Mouse (Mus musculus) urinary bladder, postnatal 36 days (tissue): ENCODE measurements around the gene Gm47841.
A peak's percentile ranks its signal among the peaks of the same experiment; 100 is the strongest.

Experiments used
- DNase-seq, 2 experiments: peaks; one replicate each; pipeline ENCODE4 v3.0.0; 2022; ENCODE audit warnings: low spot score in 2 of 2, mixed read lengths in 1 of 2

Gm47841 gene

DNA sequence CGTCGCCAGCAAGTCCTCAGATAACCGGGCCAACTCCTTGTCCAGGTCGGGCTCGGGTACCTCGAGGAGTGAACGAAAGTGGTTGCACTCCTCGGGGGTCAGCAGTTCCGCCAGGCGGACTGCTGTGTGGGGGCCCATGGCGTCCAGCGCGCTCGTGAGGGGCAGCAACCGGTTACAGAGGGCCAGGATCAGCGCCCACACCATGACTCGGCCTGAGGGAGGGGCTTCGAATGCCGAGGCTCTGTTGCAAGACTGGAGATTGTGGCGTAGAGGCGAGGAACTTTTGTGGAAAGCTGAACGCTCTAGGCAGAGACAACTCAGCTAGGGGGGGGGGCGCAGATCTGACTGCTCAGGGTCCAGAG, at the start of gene Gm47841:
TSS of gene Gm47841 (minus strand) at position 204 of the 362 bp plus-strand sequence.
- DNase-seq, result peak in 1 of 2 experiments; percentile 26

DNA sequence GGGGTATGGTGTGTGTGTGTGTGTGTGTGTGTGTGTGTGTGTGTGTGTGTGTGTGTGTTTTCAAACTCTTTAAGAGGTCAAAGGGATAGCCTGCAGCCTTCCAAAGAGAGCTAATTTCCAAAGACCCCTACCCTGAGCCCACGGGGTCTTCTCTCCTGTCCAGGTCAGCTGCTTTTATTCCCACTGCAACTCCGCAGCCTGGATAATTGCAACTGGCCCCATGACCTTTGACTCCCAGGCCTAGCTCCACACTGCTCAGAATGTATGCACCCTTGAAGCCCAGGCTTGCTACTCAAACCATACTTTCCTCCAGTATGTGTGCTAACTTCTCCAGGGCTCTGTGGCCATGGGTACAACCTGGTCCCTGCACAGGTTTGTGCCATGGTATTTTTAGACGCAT, 48.2 kb upstream of the Gm47841 start:
- DNase-seq, result no peak

DNA sequence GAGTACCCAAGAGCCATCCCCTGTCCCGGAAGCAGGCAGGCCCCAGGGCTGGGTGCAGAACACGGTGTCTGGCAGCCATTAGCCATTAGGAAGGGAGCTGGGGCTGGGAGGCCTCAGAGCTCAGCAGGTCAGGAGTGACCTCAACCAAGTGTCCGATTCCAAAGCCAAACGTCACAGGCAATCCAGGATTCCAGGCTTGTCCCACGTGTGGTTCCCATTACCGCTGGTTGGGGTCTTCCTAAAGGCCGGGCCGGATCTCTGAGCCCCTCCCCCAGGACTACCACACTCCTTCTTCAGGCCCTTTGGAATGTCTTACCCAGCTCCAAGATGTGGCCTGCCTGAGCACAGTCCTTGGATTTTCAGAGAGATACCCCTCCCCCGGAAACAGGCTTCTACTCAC, 47.8 kb upstream of the Gm47841 start:
- no peak for DNase-seq

DNA sequence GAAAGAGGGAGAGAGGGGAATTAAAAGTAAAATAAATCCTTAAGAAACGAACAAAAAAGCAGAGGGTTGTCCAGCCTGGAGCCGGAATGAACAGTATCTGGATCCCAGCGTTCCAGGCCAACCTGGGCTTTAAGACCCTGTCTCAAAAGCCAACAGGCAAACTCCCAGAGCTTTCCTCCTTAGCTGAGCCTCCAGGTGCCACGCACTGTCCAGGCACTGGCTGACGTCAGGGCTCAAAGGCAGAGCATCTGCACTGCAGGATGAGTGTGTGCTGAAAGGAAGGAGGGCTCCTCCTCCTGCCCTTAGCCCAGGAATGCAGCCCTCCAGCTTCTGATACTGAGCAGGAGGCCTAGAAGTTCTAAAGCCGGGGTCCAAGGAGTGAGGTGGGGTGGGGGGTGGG, 46.8 kb upstream of the Gm47841 start:
- DNase-seq, result no peak

DNA sequence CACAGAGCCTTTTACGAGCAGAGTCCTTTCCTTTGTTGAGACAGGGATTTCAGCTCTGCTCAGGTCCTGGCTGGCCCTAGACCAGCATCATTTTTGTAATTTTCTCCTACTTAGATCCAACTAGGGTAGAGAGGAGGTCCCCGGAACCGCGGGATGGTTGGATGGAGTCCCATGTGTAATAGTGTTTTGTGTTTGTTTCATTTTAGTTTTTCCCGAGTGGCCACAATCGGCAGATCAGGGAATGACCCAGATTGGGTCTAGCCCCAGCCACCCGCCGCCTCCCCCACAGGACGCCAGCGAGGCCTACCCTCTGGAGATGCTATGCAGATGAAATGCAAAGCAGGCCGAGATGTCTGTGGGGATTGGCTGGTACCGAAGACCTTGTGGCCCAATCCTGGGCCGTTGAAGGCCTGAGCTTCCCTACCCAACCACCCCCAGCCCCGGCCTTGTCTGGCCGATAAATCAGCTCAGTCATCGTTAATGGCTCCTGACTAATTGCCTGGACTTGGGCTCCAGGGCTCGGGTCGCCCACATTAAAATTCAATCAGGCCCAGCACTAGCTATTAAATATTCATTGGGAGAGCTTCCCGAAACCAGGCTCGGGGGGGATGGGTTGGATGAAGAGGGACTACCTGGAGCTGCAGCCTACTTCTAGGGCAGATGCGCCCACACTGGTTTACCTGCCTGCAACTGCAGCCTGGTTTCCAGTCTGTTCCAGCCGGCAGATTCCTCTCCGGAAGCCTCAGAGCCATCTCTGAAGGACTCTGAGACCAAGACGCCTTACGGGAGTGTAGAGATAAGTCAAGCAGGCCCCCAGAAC, 45.8 kb upstream of the Gm47841 start:
- DNase-seq, result no peak

DNA sequence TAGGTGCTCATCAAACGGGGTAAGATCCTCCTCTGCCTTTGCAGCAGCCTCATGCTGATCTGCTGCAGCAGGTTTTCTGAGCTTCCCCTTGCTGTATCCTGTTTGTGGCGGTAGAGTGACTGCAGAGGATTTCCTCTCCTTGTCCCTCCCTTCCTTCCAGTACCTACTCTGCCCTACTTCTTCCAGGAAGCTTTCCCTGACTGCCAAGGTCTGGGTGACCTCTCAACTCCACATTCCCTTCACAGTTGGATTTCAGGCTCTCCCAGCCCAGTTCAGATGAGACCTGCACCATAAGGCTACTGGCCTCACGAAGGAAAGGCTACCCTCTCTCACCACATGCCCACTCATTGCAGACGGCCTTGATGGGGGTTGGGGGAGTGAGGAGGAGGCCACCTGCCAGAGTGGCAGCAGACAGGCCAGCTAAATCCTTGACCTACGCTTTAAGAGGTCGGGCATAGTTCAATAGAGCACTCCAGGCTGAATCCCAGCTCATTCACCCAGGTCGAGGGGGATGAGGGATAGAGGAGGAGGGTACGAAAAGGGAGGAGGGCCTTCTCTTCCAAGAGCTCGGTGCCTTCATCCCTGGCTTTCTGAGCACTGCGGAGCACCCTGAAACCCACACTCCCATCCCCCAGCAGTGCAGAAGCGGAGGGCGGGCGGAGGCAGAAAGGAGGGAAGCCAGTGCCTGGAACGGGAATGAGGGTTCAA, 45.1 kb upstream of the Gm47841 start:
- no peak for DNase-seq

DNA sequence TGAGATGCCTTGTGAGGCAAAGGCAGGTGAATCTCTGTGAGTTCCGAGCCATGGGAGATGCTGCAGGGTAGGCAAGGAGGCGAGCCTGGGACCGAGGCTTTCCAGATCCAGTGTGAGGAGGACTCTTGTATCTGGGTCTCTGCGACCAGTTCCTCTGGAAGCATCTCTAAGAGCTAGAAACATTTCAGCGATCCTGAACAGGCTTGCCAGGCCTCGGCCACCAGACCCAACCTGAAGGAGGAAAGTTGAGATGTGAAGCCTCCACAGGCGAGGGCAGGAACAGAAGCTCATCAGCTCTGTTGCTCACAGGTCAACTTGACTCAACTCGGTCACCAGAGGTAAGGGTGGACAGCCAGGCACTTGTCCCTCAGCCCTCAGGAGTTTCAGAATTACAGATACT, 44.4 kb upstream of the Gm47841 start:
- DNase-seq, result no peak

DNA sequence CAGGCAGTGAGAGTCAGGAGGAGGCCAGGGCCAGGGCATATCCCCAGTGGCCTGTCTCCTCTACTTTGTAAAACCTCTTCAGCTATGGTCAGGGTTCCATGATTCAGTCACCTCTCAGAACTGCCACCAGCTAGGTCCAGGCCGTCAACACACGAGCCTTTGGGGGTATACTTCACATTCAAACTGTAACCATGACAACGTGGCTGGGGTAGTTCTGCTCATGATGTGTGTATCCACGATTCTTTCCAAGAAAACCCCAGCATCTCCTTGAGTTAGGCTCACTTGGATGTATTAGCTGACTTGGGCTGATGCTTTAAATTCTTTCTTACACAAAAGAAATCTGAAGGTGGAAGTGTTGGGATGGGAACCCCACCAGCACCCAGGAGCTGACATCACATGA, 41.1 kb upstream of the Gm47841 start:
- DNase-seq, result no peak

DNA sequence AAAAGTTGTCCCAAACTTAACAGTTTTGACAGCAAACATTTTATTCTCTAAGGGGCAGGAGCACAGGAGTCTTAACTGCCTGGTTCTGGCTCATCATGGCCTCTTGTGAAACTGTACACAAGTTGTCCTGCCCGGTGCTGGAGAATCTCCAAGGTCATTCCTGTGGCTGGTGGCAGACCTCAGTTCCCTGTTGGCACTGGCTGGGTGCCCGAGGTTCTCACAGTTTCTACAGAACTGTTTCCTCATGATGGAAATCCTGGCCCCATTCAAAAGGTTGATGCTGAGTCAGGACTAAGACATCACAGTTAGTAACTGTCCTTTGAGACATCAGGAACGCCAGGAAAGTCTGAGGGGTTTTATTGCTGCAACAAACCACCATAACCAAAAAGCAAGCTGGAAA, 39.8 kb upstream of the Gm47841 start:
- DNase-seq, result peak in 1 of 2 experiments; percentile 60

DNA sequence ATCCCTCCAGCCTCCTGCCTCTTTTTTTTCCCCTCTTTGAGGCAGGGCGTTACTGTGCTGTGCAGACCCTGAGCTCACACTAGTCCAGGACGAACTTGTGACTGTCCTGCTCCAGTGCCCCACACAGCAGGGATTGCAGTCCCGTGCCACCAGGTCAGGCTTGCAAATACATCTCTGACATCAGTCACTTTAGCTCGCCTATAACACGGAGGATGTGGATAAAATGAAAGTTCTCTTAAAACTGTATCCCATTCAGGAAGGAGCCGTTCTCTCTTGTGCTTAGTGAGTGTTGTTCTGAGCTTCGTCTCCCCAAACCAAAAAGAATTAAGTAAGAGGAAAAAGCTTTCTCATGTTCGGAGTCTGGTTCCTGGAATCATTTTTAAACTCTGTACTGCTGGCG, 39.3 kb upstream of the Gm47841 start:
- DNase-seq, result no peak

DNA sequence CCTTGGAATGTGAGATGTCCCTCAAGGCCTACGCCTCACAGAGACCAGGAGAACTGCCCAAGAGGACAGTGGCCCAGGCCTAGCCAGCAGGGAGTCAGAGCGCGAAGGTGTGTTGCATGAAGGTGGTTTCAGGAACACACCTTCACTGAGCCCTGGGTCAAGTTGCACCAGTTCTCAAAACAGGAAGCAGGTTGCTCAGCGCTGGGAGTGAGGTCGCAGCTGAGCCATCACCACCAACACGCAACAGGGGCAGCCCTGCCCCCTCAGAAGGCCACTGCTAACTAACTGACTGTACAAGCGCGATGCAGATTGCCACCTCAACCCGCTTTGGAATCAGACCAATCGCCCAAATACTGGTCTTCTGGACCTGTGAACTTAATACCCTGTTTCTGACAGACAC, 37.3 kb upstream of the Gm47841 start:
- no peak for DNase-seq

DNA sequence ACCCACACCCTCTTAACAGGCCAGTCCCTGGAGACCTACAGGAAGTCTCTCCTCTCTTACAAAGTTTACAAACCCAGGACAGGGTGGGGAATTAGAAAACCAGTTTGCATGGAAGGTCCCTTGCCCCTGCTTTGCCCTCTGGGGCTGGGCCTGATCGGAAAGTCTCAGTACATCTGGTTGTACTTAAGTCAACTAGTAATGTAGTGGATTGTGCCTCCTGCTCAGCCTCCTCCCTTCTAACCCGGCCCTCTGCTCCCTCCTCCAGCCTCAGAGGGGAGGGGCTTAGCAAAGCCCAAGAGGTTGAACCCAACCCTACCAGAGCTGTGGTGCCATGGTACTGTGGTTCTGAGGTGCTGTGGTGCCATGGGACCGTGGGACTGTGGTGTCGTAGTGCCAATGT, 35.0 kb upstream of the Gm47841 start:
- DNase-seq, result no peak

DNA sequence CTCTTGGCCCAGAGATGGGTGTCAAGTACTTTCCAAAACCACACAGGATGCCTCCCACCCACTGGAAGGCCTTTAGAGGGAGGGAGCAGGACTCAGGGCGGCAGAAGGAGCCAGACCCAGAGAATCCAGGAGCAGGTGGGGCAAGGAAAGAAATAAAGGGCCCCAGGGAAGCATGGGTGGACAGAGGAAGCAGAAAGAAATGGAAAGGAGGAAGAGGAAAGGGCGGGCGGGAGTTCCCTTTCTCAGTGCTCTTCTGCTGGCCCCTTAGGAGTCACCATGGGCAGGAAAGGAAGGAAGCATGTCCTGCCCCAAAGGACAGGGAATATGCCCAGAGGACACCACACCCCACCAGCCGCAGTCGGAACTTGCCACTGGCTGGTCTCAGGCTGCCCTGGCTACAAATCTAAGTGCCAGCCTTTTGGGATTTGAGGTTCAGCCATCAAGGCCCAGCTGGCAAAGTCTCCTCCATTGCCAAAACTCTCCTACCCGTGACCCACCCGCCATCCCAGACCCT, 33.9 kb upstream of the Gm47841 start:
- no peak for DNase-seq

DNA sequence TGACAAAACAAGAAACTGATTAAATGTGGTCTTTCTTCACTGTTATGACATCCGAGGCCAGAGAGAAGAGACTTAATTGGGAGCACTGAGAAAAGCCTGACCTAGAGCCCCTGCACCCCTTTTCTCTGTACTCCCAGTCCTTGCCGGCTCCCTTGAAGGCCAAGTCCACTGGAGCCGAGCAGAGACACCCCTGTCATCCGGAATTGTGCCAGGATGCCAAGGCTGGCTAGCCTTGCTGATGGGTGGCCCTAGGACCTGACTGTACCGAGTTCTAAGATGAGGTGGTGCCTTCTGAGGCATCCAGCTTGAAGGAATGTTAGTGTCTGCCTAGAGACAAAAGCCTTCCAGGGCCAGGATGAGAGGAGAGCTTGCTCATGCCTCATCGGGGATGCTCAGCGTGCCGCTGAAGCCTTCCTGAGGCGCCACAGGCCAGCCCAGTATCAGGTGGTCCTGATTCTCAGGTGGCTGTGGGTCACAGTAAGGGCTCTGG, 32.9 kb upstream of the Gm47841 start:
- no peak for DNase-seq

DNA sequence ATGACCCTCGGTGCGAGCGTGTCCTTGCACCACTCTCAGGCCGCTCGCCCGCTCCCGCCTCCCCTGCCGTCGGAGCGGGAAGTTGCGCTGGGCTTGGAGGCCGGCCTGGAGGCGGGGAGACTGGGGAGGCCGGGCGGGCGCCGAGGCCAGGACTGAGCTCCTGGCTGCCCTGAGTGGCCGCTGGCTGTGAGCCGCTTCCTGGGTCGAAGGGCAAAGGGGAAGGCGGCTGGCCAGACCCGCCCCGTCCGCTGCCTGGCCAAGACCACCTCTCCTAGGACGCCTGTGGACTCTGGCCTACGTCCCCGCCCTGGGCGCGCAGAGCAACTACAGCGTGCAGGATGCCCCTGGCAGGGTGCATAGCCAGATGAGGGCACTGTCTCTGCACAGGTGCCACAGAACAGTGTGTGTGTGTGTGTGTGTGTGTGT, 31.5 kb upstream of the Gm47841 start:
- DNase-seq, result peak; percentile 85 to 91

DNA sequence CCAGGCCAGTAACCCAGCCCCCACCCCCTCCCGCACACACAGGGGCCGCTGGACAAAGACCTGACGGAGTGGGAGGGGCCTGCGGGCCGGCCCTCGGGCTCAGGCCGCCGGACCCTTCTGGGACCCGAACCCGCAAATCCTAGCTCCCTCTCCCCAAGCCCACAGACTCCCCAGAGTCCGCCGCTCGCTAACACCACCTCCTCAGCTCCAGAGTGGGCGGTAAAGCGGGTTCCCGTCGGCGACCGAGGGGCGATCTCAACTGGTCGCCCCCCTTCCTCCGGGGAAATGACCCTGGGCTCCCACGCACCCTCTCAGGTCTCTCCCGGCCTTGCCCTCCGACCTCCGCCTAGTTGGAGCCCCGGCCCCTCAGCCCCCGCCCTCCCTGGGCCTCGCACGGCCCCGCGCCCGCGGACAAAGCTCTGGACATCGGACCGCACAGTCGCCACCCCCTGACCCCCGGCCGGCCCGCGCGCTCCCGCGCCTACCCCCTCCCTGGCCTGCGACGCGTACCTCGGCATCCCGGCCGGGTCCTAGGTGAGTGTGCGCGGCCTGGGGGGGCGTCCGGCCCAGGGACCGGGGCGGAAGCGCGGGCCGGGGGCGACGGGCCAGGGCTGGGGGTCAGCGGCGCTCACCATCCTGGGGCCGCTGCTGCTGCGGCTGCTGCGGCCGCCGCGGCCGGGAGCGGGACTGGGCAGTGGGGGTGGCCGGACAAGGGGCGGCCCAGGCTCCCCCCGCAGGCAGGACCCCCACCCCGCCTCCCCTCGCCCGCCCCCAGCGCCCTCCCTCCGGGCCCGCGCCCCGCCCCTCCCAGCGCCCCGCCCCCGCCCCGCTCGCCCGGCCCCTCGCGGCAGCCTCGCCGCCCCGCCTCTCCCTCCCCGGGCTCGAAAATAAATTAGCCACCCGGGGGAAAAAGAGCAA, 30.9 kb upstream of the Gm47841 start, which contains the start of gene Fignl2:
TSS of gene Fignl2 (minus strand) at position 755 of the 918 bp plus-strand sequence.
- no peak for DNase-seq

DNA sequence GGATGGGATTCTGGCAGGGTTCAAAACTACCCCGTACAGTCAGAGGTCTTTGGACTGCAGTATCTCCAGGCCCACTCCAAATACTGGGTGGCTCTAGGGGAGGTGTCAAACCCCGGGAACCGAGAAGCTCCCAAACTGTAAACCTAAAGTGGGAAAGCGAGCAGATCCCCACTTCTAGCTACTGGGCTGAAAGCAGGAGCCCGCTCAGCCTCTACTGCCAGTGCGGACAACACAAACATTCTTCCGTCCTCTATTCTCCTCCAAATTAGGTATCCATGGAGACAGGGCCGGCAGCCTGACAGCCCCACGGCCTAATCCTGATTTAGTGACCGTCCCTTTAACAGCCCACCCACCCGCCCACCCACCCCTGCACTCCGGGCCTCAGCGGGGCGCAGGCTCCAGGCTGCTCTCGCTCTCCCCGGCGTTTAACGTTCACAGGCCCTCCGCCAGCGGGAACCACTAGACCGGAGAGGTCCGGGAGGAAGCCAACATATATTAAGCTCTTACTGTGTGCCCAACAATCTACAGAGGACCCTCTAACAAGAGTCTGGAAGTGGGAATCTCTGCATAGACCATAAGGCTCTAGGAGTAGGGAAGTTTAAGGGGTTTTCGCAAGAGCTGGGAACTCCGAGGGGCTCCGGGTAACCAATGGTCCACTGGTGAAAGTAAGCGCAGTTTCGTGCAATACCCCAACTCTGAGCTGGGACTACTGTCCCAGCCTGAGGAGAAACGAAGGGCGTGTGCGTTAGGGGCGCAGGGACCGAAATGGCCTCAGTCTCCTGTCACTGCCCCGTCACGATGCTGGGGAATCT, 30.0 kb upstream of the Gm47841 start:
- no peak for DNase-seq

DNA sequence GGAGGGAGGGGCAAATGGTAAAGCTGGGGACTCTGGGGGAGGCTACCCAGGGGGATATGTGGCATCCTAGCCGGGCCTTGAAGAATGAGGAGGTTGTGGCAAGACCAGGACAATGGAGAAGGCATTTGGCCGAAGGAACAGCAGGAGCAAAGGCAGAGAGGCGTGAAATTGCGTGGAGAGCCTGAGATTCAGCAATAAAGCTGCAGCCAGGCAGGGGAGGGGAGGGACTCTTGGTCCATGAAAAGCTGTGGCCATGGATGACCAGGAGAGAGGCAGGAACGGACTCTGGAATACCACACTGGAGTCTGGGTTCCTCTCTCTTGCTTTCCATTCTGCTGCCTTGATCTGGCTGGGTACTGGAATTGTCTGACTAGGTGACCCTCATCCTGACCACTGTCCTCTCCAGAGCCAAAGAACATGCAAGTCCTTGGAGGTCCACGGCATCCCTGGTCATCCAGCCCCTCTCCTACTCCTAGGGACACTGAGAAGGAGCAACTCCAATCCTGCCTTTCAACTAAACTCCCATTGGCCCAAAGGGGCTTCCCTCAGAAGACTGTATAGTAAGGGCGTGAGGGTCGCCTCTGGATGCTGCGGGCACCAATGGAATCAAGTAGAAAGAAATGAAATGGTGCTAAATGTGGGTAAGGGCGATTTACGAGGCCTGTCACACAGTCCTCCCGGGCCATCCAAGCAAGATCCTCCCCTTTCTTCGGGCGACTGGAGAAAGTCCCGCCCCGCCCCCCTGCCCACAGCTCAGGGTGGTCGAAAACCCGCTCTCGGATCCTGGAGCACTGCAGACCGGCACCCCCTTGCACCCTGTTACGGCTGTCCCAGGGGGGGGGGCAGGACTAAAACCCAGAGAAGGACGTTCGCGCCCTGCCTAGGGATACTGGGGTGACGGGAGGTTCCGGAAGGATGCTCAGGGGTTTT, 29.1 kb upstream of the Gm47841 start:
- no peak for DNase-seq

DNA sequence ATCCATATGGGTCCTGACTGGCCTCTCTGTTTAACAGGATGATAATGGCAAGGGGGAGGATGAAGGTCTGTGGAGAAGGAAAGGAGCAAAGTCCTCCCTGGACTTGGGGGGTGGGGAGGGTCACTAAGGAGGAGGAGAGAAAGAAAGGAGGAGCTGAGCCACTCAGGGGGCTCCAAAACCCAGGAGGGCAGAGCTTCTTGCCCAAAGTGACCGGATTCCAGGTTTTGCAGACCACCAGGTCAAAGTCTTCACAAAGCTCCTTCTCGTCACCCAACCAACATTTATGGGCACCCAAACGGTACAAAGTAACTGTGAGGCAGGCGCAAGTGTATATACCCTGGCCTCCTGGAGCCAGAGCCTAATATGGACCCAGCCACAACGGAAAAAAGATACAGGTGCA, 28.5 kb upstream of the Gm47841 start:
- no peak for DNase-seq

DNA sequence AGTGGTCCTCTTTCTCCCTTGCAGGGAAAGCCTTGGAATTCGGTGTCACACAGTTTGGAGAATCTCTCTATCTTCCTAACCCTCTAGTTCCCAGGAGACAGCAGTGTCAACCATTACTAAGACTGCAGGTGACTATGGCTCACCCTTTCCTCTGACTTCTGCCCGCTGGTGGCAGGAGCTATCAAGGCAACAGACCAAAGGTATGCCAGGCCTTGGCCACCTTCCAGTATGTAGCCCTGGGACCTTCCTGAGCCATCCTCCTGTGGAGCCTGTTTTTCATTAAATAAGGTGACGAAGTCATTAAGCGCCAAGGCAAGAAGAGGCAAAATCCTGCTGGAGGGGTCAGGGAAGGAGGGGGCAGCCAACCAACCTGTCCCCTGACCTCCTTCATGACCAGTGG, 28.0 kb upstream of the Gm47841 start:
- DNase-seq, result no peak
